Mouse (Mus musculus): Measurements from ENCODE around the gene Inpp1.

DNA sequence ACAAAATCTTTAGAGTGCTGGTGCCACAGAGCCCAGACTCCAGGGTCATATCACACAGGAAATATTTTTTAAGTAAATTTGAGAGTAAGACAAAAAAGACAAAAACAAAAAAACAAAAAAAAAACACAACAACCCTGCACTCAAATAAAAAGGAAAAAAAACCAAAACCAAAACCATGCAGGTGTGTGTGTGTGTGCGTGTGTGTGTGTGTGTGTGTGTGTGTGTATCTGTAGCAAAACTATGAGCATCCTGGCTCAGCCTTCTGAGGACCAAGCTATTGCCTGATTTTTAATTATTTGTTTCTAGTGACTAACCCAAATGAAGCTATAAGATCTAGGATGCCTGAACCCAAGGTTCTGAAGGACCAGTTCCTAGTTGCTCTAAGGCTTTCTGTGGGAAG is 65.9 kb downstream of the Inpp1 start:
- TF ChIP-seq CTCF (conservative IDR thresholded peaks at IDR 0.05; ENCODE audit: insufficient read depth, insufficient read length, low read depth, low read length) (no peak), POLR2A (IDR thresholded peaks at IDR 0.05; ENCODE audit: low read depth, low read length) (no peak)
